Mouse (Mus musculus) MEL (cell line): ENCODE results near the gene Chchd1.

Experiments
- CHD2 ChIP-seq: IDR thresholded peaks from 2 replicates; pipeline ENCODE4 v1.6.1; 2011; ENCODE audit warnings: low read length, improper control_type of control experiment
- CTCF ChIP-seq, 3 experiments: IDR thresholded peaks in 2 of 3; conservative IDR thresholded peaks in 1 of 3; 2 replicates each; pipeline ENCODE4 v1.5.1; 2011 to 2012; ENCODE audit warnings: low read length in 3 of 3, low read depth in 2 of 3, mild to moderate bottlenecking in 2 of 3, improper control_type of control experiment in 1 of 3, inconsistent platforms in 1 of 3, mixed read lengths in 1 of 3, moderate library complexity in 1 of 3; ENCODE audit not compliant: control insufficient read depth in 1 of 3, insufficient read depth in 1 of 3, poor library complexity in 1 of 3, severe bottlenecking in 1 of 3
- E2F4 ChIP-seq: IDR thresholded peaks from 2 replicates; pipeline ENCODE4 v1.6.1; 2011; ENCODE audit warnings: low read depth, low read length, improper control_type of control experiment, borderline replicate concordance
- ELF1 ChIP-seq: IDR thresholded peaks from 2 replicates; pipeline ENCODE4 v1.6.1; 2014; ENCODE audit warnings: low read depth, mild to moderate bottlenecking, inconsistent platforms, low read length, improper control_type of control experiment, moderate library complexity
- EP300 ChIP-seq, 2 experiments: IDR thresholded peaks; 2 replicates each; pipeline ENCODE4 v1.6.1; 2011; ENCODE audit warnings: improper control_type of control experiment in 2 of 2, low read length in 2 of 2, low read depth in 1 of 2, mild to moderate bottlenecking in 1 of 2
- GABPA ChIP-seq: IDR thresholded peaks from 2 replicates; pipeline ENCODE4 v1.6.1; 2012; ENCODE audit warnings: low read depth, mild to moderate bottlenecking, inconsistent platforms, low read length, improper control_type of control experiment, moderate library complexity
- GATA1 ChIP-seq: IDR thresholded peaks from 2 replicates; pipeline ENCODE4 v1.6.1; 2011; ENCODE audit warnings: low read depth, low read length, improper control_type of control experiment
- MAX ChIP-seq: IDR thresholded peaks from 2 replicates; pipeline ENCODE4 v1.6.1; 2011; ENCODE audit warnings: low read length, improper control_type of control experiment
- POLR2A ChIP-seq, 2 experiments: IDR thresholded peaks; 2 replicates each; pipeline ENCODE4 v1.6.1; 2011 to 2012; ENCODE audit warnings: low read length in 2 of 2, mild to moderate bottlenecking in 2 of 2, control low read depth in 1 of 2, improper control_type of control experiment in 1 of 2, low read depth in 1 of 2, moderate library complexity in 1 of 2; ENCODE audit not compliant: control insufficient read depth in 1 of 2, insufficient read depth in 1 of 2, poor library complexity in 1 of 2
- POLR2AphosphoS2 ChIP-seq: IDR thresholded peaks from 2 replicates; pipeline ENCODE4 v1.6.1; 2011; ENCODE audit warnings: low read length, improper control_type of control experiment
- POLR2AphosphoS5 ChIP-seq: IDR thresholded peaks from 2 replicates; pipeline ENCODE4 v1.6.1; 2012; ENCODE audit warnings: low read depth, borderline replicate concordance, mild to moderate bottlenecking, inconsistent platforms, low read length, moderate library complexity, mixed read lengths
- TCF12 ChIP-seq: IDR thresholded peaks from 2 replicates; pipeline ENCODE4 v1.6.1; 2014; ENCODE audit warnings: low read depth, mild to moderate bottlenecking, inconsistent platforms, low read length, improper control_type of control experiment, moderate library complexity
- USF2 ChIP-seq, 2 experiments: IDR thresholded peaks; 2 replicates each; pipeline ENCODE4 v1.6.1; 2011 to 2012; ENCODE audit warnings: improper control_type of control experiment in 2 of 2, low read length in 2 of 2, borderline replicate concordance in 1 of 2, inconsistent platforms in 1 of 2, low read depth in 1 of 2, mild to moderate bottlenecking in 1 of 2; ENCODE audit not compliant: insufficient read depth in 1 of 2
- ZC3H11A ChIP-seq: IDR thresholded peaks from 2 replicates; pipeline ENCODE4 v1.6.1; 2012; ENCODE audit warnings: low read depth, mild to moderate bottlenecking, inconsistent platforms, low read length, improper control_type of control experiment

- TF ChIP-seq POLR2A (IDR thresholded peaks at IDR 0.05; ENCODE audit: control insufficient read depth in 1 of 2, insufficient read depth in 1 of 2, low read depth in 1 of 2, low read length in 2 of 2, poor library complexity in 1 of 2), result no peak
- TF ChIP-seq CTCF (IDR thresholded peaks at IDR 0.05 in 2 of 3, conservative IDR thresholded peaks at IDR 0.05 in 1 of 3; ENCODE audit: control insufficient read depth in 1 of 3, insufficient read depth in 1 of 3, low read depth in 2 of 3, low read length in 3 of 3, poor library complexity in 1 of 3, severe bottlenecking in 1 of 3), result no peak
- TF ChIP-seq GABPA, result no peak
- TF ChIP-seq EP300 (IDR thresholded peaks at IDR 0.05; ENCODE audit: low read depth in 1 of 2, low read length in 2 of 2), result no peak
- no peak for TF ChIP-seq ELF1
- no peak for TF ChIP-seq GATA1
- no peak for TF ChIP-seq TCF12
- no peak for TF ChIP-seq MAX
- no peak for TF ChIP-seq CHD2
- TF ChIP-seq E2F4, result no peak
- TF ChIP-seq ZC3H11A, result no peak
- no peak for TF ChIP-seq USF2 (IDR thresholded peaks at IDR 0.05; ENCODE audit: borderline replicate concordance in 1 of 2, insufficient read depth in 1 of 2, low read depth in 1 of 2, low read length in 2 of 2)
- no peak for TF ChIP-seq POLR2AphosphoS5
- TF ChIP-seq POLR2AphosphoS2, result no peak
Measured at GRCm38 (mm10) chr14:20735892-20736390, 33.1 kb downstream of the Chchd1 start.
